Mouse (Mus musculus): ENCODE results near the gene Shisa8. TPM values are rescaled to one million over a fixed set of nuclear protein-coding genes. Genes with fewer than 3 reads are reported as not detected.

The Shisa8 gene
- not detected for polyA plus RNA-seq (2014; fragmentation: Illumina TruSeq; extraction: RNeasy Lipid Tissue Mini Kit (QIAGEN cat#74804); ENCODE audit: low read depth, low replicate concordance)

DNA sequence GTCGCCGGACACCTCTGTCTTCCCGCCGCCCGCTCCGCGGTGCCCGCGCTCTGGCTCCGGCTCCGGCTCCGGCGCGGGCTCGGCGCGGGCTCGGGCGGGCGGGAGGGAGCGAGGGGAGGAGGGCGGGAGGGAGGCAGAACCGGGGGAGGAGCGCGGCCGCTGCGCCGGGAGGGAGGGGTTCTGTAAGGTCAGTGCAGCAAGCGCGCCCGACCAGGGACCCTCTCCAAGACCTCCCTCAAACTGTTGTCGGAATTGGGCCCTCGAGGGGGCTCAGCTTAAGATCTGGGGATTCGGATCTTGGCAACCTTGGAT lies at the start of gene Shisa8:
Shisa8 (minus strand) TSS at position 64 of the 312 bp plus-strand sequence.

DNA sequence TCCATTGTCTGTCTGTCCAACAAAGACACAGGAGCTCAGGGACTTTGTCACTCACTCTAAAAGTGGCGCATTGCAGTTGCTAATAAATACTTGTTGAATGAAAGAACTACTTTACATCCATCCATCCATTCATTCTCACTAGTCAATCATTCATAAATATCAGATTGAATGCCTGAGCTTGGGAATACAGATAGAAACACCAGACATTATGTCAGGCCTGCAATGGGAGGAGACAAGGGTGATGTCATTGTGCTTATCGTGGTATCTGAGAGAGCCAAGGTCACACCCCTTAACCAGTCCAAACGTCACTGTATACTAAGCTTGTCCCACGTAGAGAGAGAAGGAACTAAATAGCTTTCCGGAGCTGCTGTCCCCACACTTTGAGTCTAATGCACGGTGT lies 39.5 kb upstream of the Shisa8 start, which contains the start of gene 1500009C09Rik:
1500009C09Rik (plus strand) TSS at position 301 of the 400 bp plus-strand sequence.

DNA sequence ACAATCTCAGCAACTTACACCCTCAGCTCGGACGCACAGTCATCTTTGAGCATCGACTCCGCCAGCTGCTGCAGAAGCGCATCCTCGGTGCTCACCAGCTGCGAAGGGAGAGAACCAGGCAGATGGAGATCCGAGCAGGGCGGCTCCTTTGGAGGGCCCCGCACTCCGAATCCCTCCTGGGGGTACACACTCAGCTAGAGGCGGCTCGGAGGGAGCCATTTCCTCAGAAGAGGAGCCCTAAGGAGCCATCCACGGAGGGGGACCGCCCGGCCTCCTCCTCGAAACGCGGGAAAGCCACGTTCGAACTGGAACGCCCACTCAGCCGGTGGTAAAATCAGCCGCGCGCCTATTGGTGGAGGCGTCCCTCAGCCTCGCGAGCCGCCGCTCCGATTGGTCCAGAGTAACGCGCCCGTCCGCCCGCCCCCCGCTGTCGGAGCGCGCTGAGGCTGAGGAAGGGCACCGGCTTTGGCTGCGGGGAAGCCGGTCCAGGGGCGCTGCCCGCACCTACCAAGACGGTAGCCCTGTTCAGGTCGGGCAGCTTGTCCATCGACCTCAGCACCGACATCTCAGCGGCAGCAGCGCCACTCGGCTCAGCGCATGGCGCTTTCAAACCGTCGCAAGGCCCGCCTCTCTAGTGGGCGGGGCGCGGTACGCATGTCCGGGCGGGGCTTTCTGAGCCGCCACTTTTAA lies 31.6 kb upstream of the Shisa8 start, which contains the start of gene Cenpm:
Cenpm (minus strand) TSS at position 634 of the 690 bp plus-strand sequence.

DNA sequence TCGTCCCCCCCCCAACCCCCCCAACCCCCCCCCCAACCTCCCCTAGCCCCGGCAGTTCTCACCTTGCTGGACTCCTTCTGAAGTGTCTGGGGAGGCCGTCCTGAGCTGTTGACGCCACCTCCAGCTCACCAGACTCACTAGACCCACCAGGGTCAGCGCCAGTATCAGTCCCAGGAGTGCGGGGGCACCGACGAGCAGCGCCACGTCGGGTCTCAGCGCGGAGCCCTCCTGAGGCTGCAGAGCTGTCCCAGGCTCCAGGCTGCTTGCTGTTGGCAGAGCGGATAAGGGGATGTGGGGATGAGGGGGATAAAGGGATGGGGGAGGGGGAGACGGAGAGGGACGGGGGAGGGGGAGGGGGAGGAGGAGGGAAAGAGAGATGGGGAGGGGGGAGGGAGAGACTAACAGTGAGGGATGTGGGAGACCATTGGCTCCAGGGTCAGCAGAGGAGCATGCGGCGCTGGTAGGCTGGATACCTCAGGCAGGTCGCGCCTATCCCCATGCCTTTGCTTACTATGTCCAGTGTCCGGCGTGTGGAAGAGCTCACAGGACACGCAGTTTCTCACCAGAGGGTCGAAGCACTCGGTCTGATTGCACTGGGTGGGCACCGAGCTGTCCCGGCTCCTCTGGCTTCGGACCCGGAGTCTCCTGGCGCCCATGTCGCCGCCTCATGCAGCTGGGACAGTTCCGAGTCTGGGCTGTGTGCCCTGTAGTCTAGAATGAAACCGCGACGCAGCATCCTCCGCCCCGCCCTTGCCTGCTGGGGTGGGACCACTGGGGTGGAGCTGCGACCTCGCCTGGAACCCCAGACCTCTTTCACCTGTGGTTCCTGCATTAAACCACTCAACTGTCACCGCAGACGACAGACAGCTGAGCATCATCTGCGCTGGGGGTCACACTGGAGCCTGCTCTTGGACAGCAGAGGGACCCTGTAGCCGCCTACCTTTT lies 11.3 kb upstream of the Shisa8 start, which contains the start of gene Tnfrsf13c:
Tnfrsf13c (minus strand) TSS at position 713 of the 945 bp plus-strand sequence.

Other genes with a start within 250 kb of the Shisa8 start
- not detected for gene 1700029P11Rik, start 232.3 kb downstream of the Shisa8 start, polyA plus RNA-seq (2014; fragmentation: Illumina TruSeq; extraction: RNeasy Lipid Tissue Mini Kit (QIAGEN cat#74804); ENCODE audit: low read depth, low replicate concordance)
- gene Xrcc6, start 225.0 kb downstream of the Shisa8 start, polyA plus RNA-seq (2014; fragmentation: Illumina TruSeq; extraction: RNeasy Lipid Tissue Mini Kit (QIAGEN cat#74804); ENCODE audit: low read depth, low replicate concordance): 34.2 TPM
- gene Desi1, start 179.0 kb downstream of the Shisa8 start, polyA plus RNA-seq (2014; fragmentation: Illumina TruSeq; extraction: RNeasy Lipid Tissue Mini Kit (QIAGEN cat#74804); ENCODE audit: low read depth, low replicate concordance): 18.6 TPM
- gene Snu13, start 165.2 kb downstream of the Shisa8 start, polyA plus RNA-seq (2014; fragmentation: Illumina TruSeq; extraction: RNeasy Lipid Tissue Mini Kit (QIAGEN cat#74804); ENCODE audit: low read depth, low replicate concordance): 85.5 TPM
- gene 4930407I10Rik, start 153.7 kb downstream of the Shisa8 start, polyA plus RNA-seq (2014; fragmentation: Illumina TruSeq; extraction: RNeasy Lipid Tissue Mini Kit (QIAGEN cat#74804); ENCODE audit: low read depth, low replicate concordance): not detected
- gene Mei1, start 142.8 kb downstream of the Shisa8 start, polyA plus RNA-seq (2014; fragmentation: Illumina TruSeq; extraction: RNeasy Lipid Tissue Mini Kit (QIAGEN cat#74804); ENCODE audit: low read depth, low replicate concordance): not detected
- 9.0 TPM for gene Ccdc134, start 84.9 kb downstream of the Shisa8 start, polyA plus RNA-seq (2014; fragmentation: Illumina TruSeq; extraction: RNeasy Lipid Tissue Mini Kit (QIAGEN cat#74804); ENCODE audit: low read depth, low replicate concordance)
- gene Srebf2, start 65.6 kb downstream of the Shisa8 start, polyA plus RNA-seq (2014; fragmentation: Illumina TruSeq; extraction: RNeasy Lipid Tissue Mini Kit (QIAGEN cat#74804); ENCODE audit: low read depth, low replicate concordance): 23.7 TPM
- not detected for gene Tnfrsf13c, start 11.6 kb upstream of the Shisa8 start, polyA plus RNA-seq (2014; fragmentation: Illumina TruSeq; extraction: RNeasy Lipid Tissue Mini Kit (QIAGEN cat#74804); ENCODE audit: low read depth, low replicate concordance)
- 0.99 TPM for gene Cenpm, start 31.9 kb upstream of the Shisa8 start, polyA plus RNA-seq (2014; fragmentation: Illumina TruSeq; extraction: RNeasy Lipid Tissue Mini Kit (QIAGEN cat#74804); ENCODE audit: low read depth, low replicate concordance)
- gene 1500009C09Rik, start 39.6 kb upstream of the Shisa8 start, polyA plus RNA-seq (2014; fragmentation: Illumina TruSeq; extraction: RNeasy Lipid Tissue Mini Kit (QIAGEN cat#74804); ENCODE audit: low read depth, low replicate concordance): not detected
- 1.5 TPM for gene Sept3, start 62.1 kb upstream of the Shisa8 start, polyA plus RNA-seq (2014; fragmentation: Illumina TruSeq; extraction: RNeasy Lipid Tissue Mini Kit (QIAGEN cat#74804); ENCODE audit: low read depth, low replicate concordance)
- not detected for gene Wbp2nl, start 86.1 kb upstream of the Shisa8 start, polyA plus RNA-seq (2014; fragmentation: Illumina TruSeq; extraction: RNeasy Lipid Tissue Mini Kit (QIAGEN cat#74804); ENCODE audit: low read depth, low replicate concordance)
- gene Naga, start 126.1 kb upstream of the Shisa8 start, polyA plus RNA-seq (2014; fragmentation: Illumina TruSeq; extraction: RNeasy Lipid Tissue Mini Kit (QIAGEN cat#74804); ENCODE audit: low read depth, low replicate concordance): 35.5 TPM
- 1.4 TPM for gene Pheta2, start 126.1 kb upstream of the Shisa8 start, polyA plus RNA-seq (2014; fragmentation: Illumina TruSeq; extraction: RNeasy Lipid Tissue Mini Kit (QIAGEN cat#74804); ENCODE audit: low read depth, low replicate concordance)
- gene Smdt1, start 126.1 kb upstream of the Shisa8 start, polyA plus RNA-seq (2014; fragmentation: Illumina TruSeq; extraction: RNeasy Lipid Tissue Mini Kit (QIAGEN cat#74804); ENCODE audit: low read depth, low replicate concordance): 252 TPM
- gene Ndufa6, start 141.5 kb upstream of the Shisa8 start, polyA plus RNA-seq (2014; fragmentation: Illumina TruSeq; extraction: RNeasy Lipid Tissue Mini Kit (QIAGEN cat#74804); ENCODE audit: low read depth, low replicate concordance): 848 TPM
- 38.5 TPM for gene Cyp2d22, start 167.4 kb upstream of the Shisa8 start, polyA plus RNA-seq (2014; fragmentation: Illumina TruSeq; extraction: RNeasy Lipid Tissue Mini Kit (QIAGEN cat#74804); ENCODE audit: low read depth, low replicate concordance)
- gene Cyp2d11, start 181.2 kb upstream of the Shisa8 start, polyA plus RNA-seq (2014; fragmentation: Illumina TruSeq; extraction: RNeasy Lipid Tissue Mini Kit (QIAGEN cat#74804); ENCODE audit: low read depth, low replicate concordance): not detected
- gene Cyp2d10, start 194.4 kb upstream of the Shisa8 start, polyA plus RNA-seq (2014; fragmentation: Illumina TruSeq; extraction: RNeasy Lipid Tissue Mini Kit (QIAGEN cat#74804); ENCODE audit: low read depth, low replicate concordance): 1.6 TPM
- not detected for gene Cyp2d9, start 220.6 kb upstream of the Shisa8 start, polyA plus RNA-seq (2014; fragmentation: Illumina TruSeq; extraction: RNeasy Lipid Tissue Mini Kit (QIAGEN cat#74804); ENCODE audit: low read depth, low replicate concordance)

Measured in heart, adult 10 weeks (tissue).